12 mouse cellular contexts compared by ENCODE assay signal in genomic region chr14:60300224-60300991, GRCm38 (mm10). TPM values are rescaled to one million over a fixed set of nuclear protein-coding genes. Genes with fewer than 3 reads are reported as not detected.
DNase-seq lines count a peak whose midpoint lies in the region; ATAC-seq and TF ChIP-seq lines count a peak whose summit lies in the region.
"Had no signal": no experiment of that assay in that cellular context is flagged by ENCODE, and none has a peak within 500 bp of the region (broad histone marks: within the 10 kb centered on the region; RNA-seq: fewer than 3 reads in every experiment).

No protein-coding gene starts in this region.

- H3K4me2 ChIP-seq in forebrain, embryonic 14.5 days (ENCODE audit: low read length), result no peak overlapping the region

- H3K27ac ChIP-seq in left cerebral cortex, adult 2 months, result no peak overlapping the region
- H3K27ac ChIP-seq in forebrain, embryonic 14.5 days (ENCODE audit: low read depth, low read length), result peak overlapping the region; percentile 67

- no peaks in the 10 kb centered on the region for H3K9me3 ChIP-seq in forebrain, embryonic 14.5 days (replicated peaks; ENCODE audit: control insufficient read depth, low read length)
- H3K9me3 ChIP-seq: G1E had no signal

- H3K4me1 ChIP-seq in forebrain, embryonic 14.5 days (ENCODE audit: control insufficient read depth, insufficient read depth, low read length), result peaks cover 15% of the 10 kb centered on the region

- H3K9ac ChIP-seq in forebrain, embryonic 14.5 days (ENCODE audit: low read length), result no peak overlapping the region

- ATAC-seq in forebrain, embryonic 14.5 days, result peak; percentile 55
- no peak for ATAC-seq in monocyte, adult 5-6 weeks (replicated peaks; ENCODE audit: insufficient number of reproducible peaks, low FRiP score, low TSS enrichment, poor library complexity, severe bottlenecking)
- ATAC-seq: inflammation-experienced regulatory T-cells, adult 6 months had no signal

- peak; percentile 42 for TF ChIP-seq CTCF in left cerebral cortex, adult 2 months (IDR thresholded peaks at IDR 0.05)

- WGBS in forebrain, embryonic 14.5 days, result 26% methylated on average over 14 of the region's 14 CpGs

- H3K27me3 ChIP-seq in forebrain, embryonic 14.5 days (replicated peaks; ENCODE audit: control insufficient read depth, insufficient read depth, low read length), result no peaks in the 10 kb centered on the region

- DNase-seq in left cerebral cortex, adult 2 months (ENCODE audit: extremely low spot score in 1 of 2, low spot score in 2 of 2), result peak in 1 of 2 experiments; percentile 20
- no peak for DNase-seq in left cerebral cortex, adult 8-10 months (ENCODE audit: low spot score in 2 of 2)
- DNase-seq in cerebellum, adult 8-10 months, result peak; percentile 36
- DNase-seq in forebrain, embryonic 14.5 days (ENCODE audit: low spot score), result peak; percentile 69
- peak; percentile 68 for DNase-seq in retina, postnatal 1 day
- DNase-seq in testis, postnatal 14 days (ENCODE audit: low spot score), result no peak
- DNase-seq: adrenal gland, postnatal 14 days had no signal

- intact Hi-C loops in left cerebral cortex, adult 2 months (cut with DNase I), result loop anchor here (5.0 to 10.0 kb wide), 2 partner anchors 137 to 394 kb away; no protein-coding TSS in a partner anchor

- peaks cover 22% of the 10 kb centered on the region for H3K36me3 ChIP-seq in forebrain, embryonic 14.5 days (ENCODE audit: control insufficient read depth, insufficient read depth, low read length)

- H3K4me3 ChIP-seq in left cerebral cortex, adult 2 months, result no peak overlapping the region
- H3K4me3 ChIP-seq in forebrain, embryonic 14.5 days (ENCODE audit: low read depth, low read length), result no peak overlapping the region

RNA-seq across cellular contexts. Expression of gene Mtmr6, which starts 35.4 kb away (rescaled TPM):
- total RNA-seq in left cerebral cortex, adult 2 months (2021), result 100 to 1,000 TPM; 105 to 118 TPM
- total RNA-seq in left cerebral cortex, adult 8-10 months (2022), result 100 to 1,000 TPM; 109 to 113 (median 110) TPM
- polyA plus RNA-seq in forebrain, embryonic 14.5 days (2014; fragmentation: Nextera tagmentation; extraction: Ambion mirVana), result 68.2 and 74.9 TPM in 2 replicates
- total RNA-seq in monocyte, adult 5-6 weeks (2017), result 139 to 192 TPM (median 179 TPM) in 3 replicates

RNA-seq across cellular contexts. Expression of gene Gm49336, which starts 49.1 kb away (rescaled TPM):
- 10 to 100 TPM; 75.3 to 76.9 TPM for total RNA-seq in left cerebral cortex, adult 2 months (2021)
- total RNA-seq in left cerebral cortex, adult 8-10 months (2022), result 10 to 100 TPM; 59.5 to 71.7 (median 65.4) TPM
- 61.0 and 71.8 TPM in 2 replicates for polyA plus RNA-seq in forebrain, embryonic 14.5 days (2014; fragmentation: Nextera tagmentation; extraction: Ambion mirVana)
- total RNA-seq in monocyte, adult 5-6 weeks (2017), result 55.7 to 68.8 TPM (median 65.3 TPM) in 3 replicates

RNA-seq across cellular contexts. Expression of gene Nupl1, which starts 49.2 kb away (rescaled TPM):
- not detected for total RNA-seq in left cerebral cortex, adult 2 months (2021)
- total RNA-seq in left cerebral cortex, adult 8-10 months (2022), result under 1 TPM in 1 of 4 experiments, not detected in 3; 0.26 TPM
- polyA plus RNA-seq in forebrain, embryonic 14.5 days (2014; fragmentation: Nextera tagmentation; extraction: Ambion mirVana), result not detected in 2 replicates
- 0.29 TPM in 1 of 3 replicates, not detected in the others for total RNA-seq in monocyte, adult 5-6 weeks (2017)
- total RNA-seq: adrenal gland, postnatal 14 days had no signal
- polyA plus RNA-seq: embryonic facial prominence, embryonic 14.5 days; G1E; inflammation-experienced regulatory T-cells, adult 6 months; limb, embryonic 11.5 days had no signal

Comparison
In these comparisons a context has a peak if more than half of its experiments do, and no peak if none do; other contexts are left out.
1. DNase-seq: peak in cerebellum, adult 8-10 months (single experiment), forebrain, embryonic 14.5 days (single experiment) and retina, postnatal 1 day (single experiment); none in left cerebral cortex, adult 8-10 months (0 of 2) and testis, postnatal 14 days (single experiment).